Mouse (Mus musculus): ENCODE data around the gene Ccpg1os. TPM values are rescaled to one million over a fixed set of nuclear protein-coding genes. Genes with fewer than 3 reads are reported as not detected.

The Ccpg1os gene
- polyA plus RNA-seq, 1 experiment from 2014 or later = 22.9 TPM

DNA sequence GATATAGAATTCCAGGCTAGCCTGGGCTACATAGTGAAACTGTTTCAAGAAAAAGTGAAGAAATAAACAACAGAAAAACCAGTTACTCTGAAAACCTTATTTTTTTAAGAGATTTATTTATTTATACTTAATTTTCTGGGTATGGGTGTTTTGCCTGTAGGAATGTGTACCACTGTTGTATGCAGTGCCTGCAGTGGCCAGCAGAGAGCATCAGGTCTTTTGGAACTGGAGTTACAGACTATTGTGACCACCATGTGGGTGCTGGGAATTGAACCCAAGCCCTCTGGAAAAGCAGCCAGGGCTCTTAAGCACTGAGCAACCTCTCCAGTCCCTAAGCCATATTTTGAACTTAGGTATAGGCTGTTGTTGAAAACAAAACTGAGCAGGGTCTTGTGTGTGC is 12.2 kb downstream of the Ccpg1os start:
- H3K4me2 ChIP-seq = no peak overlapping the region
- no peaks in the 10 kb centered on the region for H3K27me3 ChIP-seq (replicated peaks)
- no peak overlapping the region for H3K27ac ChIP-seq
- ATAC-seq (replicated peaks) = no peak
- no peak overlapping the region for H3K4me3 ChIP-seq
- no peak overlapping the region for H3K9ac ChIP-seq
- no peaks in the 10 kb centered on the region for H3K4me1 ChIP-seq
- no peaks in the 10 kb centered on the region for H3K9me3 ChIP-seq
- no peaks in the 10 kb centered on the region for H3K36me3 ChIP-seq (replicated peaks)

DNA sequence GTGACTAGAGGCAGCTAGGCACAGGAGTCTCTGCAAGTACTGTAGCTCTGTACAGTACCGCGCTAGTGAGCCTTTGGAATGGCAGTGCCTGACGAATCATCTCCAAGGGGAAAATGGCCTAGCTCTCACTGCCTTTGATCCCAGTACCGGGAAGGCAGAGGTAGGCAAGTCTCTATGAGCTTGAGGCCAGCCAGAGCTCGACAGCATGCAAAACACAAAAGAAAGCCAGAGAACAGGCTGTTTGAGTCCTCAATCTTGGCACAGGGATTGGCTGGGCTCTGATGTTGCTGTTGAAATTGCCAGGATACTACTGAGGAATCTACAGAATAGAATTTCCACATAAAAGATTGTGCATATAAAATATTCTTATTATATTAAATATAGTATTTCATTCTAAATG is 12.7 kb downstream of the Ccpg1os start:
- 92% methylated on average over 5 of the region's 5 CpGs for WGBS
- H3K27me3 ChIP-seq (replicated peaks) = no peaks in the 10 kb centered on the region
- H3K4me3 ChIP-seq = no peak overlapping the region

DNA sequence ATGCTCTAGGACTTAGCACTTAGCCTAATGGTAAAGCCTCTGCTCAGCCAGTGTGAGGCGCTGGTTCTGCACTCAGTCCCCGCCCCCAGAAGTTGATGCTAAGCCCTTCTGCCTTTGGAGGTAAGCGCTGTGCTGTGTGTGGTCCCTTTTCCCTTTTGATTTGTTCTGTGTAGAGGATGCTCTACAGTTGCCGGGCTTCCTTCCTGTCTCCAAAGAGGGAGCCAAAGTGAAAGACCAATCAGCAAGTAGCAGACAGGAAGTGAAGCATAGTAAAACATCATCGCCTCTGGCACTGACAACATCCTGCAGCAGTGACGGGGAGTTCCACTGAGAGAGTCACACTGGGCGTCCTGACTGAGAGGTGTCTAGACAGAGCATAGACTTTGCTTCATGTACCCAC is 15.3 kb downstream of the Ccpg1os start:
- 78% methylated on average over 7 of the region's 7 CpGs for WGBS
- Histone ChIP-seq H3K4me2 (no peak overlapping the region), H3K4me1 (no peaks in the 10 kb centered on the region), H3K27me3 (replicated peaks) (no peaks in the 10 kb centered on the region), H3K36me3 (replicated peaks) (no peaks in the 10 kb centered on the region), H3K27ac (no peak overlapping the region), H3K9ac (no peak overlapping the region), H3K9me3 (no peaks in the 10 kb centered on the region), H3K4me3 (no peak overlapping the region)
- no peak for ATAC-seq (replicated peaks)

More for the DNA sequence above, 12.7 kb downstream of the Ccpg1os start:
- no peaks in the 10 kb centered on the region for H3K4me1 ChIP-seq
- no peak for ATAC-seq (replicated peaks)
- no peaks in the 10 kb centered on the region for H3K9me3 ChIP-seq
- no peak overlapping the region for H3K27ac ChIP-seq
- H3K4me2 ChIP-seq = no peak overlapping the region
- H3K36me3 ChIP-seq (replicated peaks) = no peaks in the 10 kb centered on the region
- H3K9ac ChIP-seq = no peak overlapping the region

DNA sequence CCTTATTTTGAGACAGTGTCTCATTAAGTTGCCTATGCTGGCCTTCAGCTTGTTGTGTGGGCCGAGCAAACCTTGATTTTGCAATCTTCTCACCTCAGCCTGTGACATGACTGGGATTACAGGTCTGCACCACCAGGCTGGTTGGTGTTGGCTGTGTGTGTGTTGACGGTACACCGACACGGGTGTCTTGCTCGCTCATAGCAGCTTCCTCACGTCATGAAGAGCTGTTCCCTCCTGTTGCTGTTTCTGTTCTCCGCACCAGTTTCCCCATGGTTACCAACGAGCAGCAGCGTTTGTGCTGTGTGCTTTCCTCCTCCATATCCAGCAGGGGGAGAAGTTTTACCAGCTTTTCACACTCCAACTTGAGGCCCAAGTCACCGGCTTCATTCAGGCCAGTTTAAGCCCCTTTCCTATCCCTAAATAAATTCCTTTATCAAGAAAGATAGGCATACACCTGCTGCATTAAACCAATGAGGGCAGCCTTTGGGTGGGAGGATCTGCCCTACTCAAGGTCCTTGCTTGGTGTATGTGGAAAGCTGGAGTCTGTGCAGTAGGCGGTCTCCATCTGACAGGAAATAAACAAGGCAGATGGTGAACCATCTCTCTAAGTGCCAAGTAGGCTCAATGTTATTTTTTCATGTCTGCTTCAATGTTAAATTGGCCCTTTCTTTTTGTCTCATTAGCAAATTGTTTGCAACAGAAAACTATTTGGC is 16.7 kb downstream of the Ccpg1os start:
- no peak; the same call in 1 of the 2 replicates for ATAC-seq (replicated peaks)
- Histone ChIP-seq H3K27ac (no peak overlapping the region), H3K27me3 (replicated peaks) (no peaks in the 10 kb centered on the region), H3K4me2 (no peak overlapping the region), H3K4me3 (no peak overlapping the region), H3K36me3 (replicated peaks) (no peaks in the 10 kb centered on the region), H3K9ac (peak overlapping the region; percentile 7; the same call in 1 of the 2 replicates), H3K4me1 (no peaks in the 10 kb centered on the region), H3K9me3 (no peaks in the 10 kb centered on the region)
- WGBS = 36% methylated on average over 11 of the region's 11 CpGs

DNA sequence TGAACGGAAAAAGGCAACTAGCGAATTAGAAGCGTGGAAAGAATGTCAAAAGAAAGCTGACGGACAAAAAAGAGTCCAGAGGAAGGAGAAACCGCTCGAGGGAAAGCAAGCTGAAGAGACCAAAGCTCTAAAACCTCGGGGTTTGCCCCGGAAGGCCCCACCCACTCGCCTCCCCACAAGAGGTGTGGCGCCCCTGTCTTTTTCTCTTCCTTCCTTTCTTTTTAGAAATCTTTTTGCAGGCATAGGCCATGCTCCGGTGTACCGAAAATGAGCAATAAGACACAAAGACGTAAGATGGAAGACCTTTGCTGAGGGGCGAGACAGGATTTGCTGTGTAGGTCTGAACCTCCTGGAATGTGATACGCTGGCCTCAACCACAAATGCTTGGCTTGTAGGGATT is 23.2 kb downstream of the Ccpg1os start:
- no peaks in the 10 kb centered on the region for H3K27me3 ChIP-seq (replicated peaks)
- no peaks in the 10 kb centered on the region for H3K9me3 ChIP-seq
- no peak overlapping the region for H3K4me3 ChIP-seq
- peaks cover 10% of the 10 kb centered on the region for H3K4me1 ChIP-seq
- H3K4me2 ChIP-seq = no peak overlapping the region
- no peak overlapping the region for H3K9ac ChIP-seq
- no peak for ATAC-seq (replicated peaks)
- H3K27ac ChIP-seq = no peak overlapping the region
- H3K36me3 ChIP-seq (replicated peaks) = no peaks in the 10 kb centered on the region
- 79% methylated on average over 15 of the region's 15 CpGs for WGBS

DNA sequence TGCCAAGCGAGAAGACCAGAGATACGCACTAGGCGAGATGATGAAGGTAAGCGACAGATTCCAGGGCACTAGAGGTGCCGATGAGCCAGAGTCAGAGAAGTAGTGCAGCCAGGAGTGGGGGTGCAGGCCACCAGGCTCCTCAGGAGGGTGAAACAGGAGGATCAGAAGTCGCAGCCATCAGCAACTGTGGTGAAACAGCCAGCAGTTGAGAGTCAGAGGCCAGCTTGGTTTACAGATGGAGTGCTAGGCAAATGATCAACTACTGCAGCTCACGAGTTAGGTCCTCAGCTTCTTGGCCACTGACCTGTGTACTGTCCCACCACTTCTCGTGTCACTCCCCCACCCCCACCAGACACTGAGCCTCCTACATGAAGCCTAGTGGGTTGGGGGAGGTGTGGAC is 23.8 kb downstream of the Ccpg1os start:
- no peaks in the 10 kb centered on the region for H3K27me3 ChIP-seq (replicated peaks)

DNA sequence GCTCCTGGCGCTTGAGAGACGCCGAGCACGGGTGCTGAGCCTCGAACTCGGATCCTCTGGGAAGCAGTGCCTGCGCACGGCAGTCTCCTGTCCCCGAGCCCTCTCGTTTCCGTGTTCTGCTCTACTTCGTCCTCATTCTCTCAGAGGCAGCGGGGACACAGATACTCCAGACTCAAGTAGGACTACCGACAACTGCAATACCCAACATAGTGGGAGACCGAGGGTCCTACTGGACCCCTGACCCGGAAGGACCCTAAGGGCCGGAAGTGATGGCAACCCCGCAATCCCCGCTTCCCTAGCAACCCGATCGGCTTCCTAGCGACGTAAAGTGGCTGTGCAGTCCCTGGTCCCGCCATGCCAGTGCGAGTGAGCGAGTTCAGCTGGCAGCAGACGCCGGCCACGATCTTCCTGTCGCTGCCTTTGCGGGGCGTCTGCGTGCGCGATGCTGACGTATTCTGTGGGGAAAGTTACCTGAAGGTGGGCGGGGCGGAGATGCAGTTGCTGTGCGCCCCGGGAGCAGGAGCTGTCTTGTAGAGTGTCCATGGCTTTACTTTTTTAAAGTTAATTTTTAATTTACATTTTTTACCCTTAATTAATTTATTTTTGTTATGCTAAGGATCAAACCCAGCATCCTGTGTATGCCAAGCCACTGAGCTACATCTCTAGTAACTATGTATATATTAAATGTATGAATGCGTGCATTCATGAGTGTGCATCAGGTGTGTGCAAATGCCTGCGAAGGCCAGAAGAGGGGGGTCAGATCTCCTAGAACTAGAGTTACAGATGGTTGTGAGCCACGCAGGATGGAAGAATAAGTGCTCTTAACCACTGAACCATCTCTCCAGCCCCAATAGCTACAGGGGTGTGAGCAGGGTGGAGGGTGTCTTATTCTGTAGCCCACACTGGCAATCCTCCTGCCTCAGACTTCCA is 26.4 kb downstream of the Ccpg1os start, which contains the start of the genes Dyx1c1 and Gm44503:
Dyx1c1 (plus strand) TSS at position 265 of the 930 bp plus-strand sequence.
Gm44503 (plus strand) TSS at position 332 of the 930 bp plus-strand sequence.
- WGBS = 1% methylated on average over 43 of the region's 43 CpGs
- Histone ChIP-seq H3K9me3 (no peaks in the 10 kb centered on the region), H3K4me2 (peak within 1 kb of the TSS; percentile 62), H3K36me3 (replicated peaks) (no peaks in the 10 kb centered on the region), H3K4me3 (peak within 1 kb of the TSS; percentile 77), H3K9ac (peak within 1 kb of the TSS; percentile 49), H3K4me1 (peaks cover 10% of the 10 kb centered on the region), H3K27me3 (replicated peaks) (no peaks in the 10 kb centered on the region), H3K27ac (peak within 1 kb of the TSS; percentile 68)
- ATAC-seq (replicated peaks) = peak; percentile 98

More for the DNA sequence above, 23.8 kb downstream of the Ccpg1os start:
- Histone ChIP-seq H3K4me2 (no peak overlapping the region), H3K9me3 (no peaks in the 10 kb centered on the region), H3K36me3 (replicated peaks) (no peaks in the 10 kb centered on the region), H3K4me1 (peaks cover 10% of the 10 kb centered on the region), H3K9ac (no peak overlapping the region), H3K27ac (no peak overlapping the region), H3K4me3 (no peak overlapping the region)
- no peak for ATAC-seq (replicated peaks)
- 77% methylated on average over 8 of the region's 8 CpGs for WGBS

DNA sequence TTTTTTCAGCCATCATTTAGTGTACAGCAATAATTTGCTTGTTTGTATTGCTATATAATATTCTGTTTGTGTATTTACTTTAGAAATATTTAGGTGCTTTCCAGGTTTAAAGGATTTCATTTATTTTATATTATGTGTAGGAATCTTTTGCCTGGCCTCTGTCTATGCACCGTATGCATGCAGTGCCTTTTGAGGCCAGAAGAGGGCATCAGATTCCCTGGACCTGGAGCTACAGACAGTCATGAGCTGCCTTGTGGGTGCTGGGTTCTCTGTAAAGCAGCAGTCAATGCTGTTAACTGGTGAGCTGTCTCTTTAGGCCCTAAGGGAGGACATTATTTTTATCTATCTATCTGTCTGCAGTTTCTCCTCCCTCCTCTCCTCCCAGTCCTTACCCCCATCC is 29.6 kb downstream of the Ccpg1os start:
- H3K4me3 ChIP-seq = no peak overlapping the region
- WGBS = 24% methylated on average over 1 of the region's 1 CpGs
- no peak overlapping the region for H3K4me2 ChIP-seq
- no peaks in the 10 kb centered on the region for H3K9me3 ChIP-seq
- ATAC-seq (replicated peaks) = no peak
- no peaks in the 10 kb centered on the region for H3K36me3 ChIP-seq (replicated peaks)
- peaks cover 10% of the 10 kb centered on the region for H3K4me1 ChIP-seq
- H3K27me3 ChIP-seq (replicated peaks) = no peaks in the 10 kb centered on the region
- no peak overlapping the region for H3K27ac ChIP-seq
- H3K9ac ChIP-seq = no peak overlapping the region

DNA sequence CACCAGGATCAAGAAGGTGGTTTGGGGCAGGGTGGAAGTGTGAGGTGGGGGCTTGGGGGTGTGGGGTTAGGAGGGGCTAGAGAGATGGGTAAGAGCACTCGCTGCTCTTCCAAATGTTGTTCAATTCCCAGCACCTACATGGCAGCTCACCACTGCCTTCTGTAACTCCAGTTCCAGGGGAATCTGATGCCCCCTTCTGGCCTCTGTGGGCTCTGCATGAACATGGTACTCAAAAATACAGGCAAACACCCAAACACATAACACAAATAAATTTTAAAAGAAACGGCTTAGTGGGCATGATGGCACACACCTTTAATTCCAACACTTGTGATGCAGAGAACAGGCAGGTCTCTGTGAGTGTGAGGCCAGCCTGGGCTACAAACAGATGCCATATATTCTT is 30.4 kb downstream of the Ccpg1os start:
- no peak for ATAC-seq (replicated peaks)

DNA sequence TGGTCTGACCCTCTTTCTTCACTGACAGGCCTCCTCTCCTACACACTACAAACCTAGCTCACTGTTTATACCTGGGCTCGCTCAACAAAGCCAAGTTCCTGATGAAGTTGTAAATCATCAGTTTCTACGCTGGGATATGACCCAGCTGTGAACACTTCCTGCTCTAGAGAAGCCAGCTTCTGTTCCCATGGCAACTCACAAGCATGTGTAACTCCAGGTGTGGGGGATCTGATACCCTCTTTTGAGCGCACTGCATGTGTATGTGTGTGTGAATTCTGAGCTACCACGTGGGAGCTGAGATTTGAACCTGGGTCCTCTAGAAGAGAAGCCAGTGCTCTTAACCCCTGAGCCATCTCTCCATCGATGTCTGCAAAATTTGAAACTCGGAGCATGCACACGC is 35.6 kb downstream of the Ccpg1os start:
- H3K36me3 ChIP-seq (replicated peaks) = peaks cover 25% of the 10 kb centered on the region
- no peak overlapping the region for H3K4me2 ChIP-seq
- H3K27me3 ChIP-seq (replicated peaks) = no peaks in the 10 kb centered on the region
- no peak overlapping the region for H3K27ac ChIP-seq
- WGBS = 81% methylated on average over 7 of the region's 7 CpGs
- H3K4me3 ChIP-seq = no peak overlapping the region
- no peak overlapping the region for H3K9ac ChIP-seq
- no peaks in the 10 kb centered on the region for H3K9me3 ChIP-seq
- no peak for ATAC-seq (replicated peaks)
- no peaks in the 10 kb centered on the region for H3K4me1 ChIP-seq

More for the DNA sequence above, 30.4 kb downstream of the Ccpg1os start:
- WGBS = 41% methylated on average over 2 of the region's 2 CpGs
- Histone ChIP-seq H3K27me3 (replicated peaks) (no peaks in the 10 kb centered on the region), H3K9me3 (no peaks in the 10 kb centered on the region), H3K4me1 (peaks cover 10% of the 10 kb centered on the region), H3K4me2 (no peak overlapping the region), H3K27ac (no peak overlapping the region), H3K4me3 (no peak overlapping the region), H3K36me3 (replicated peaks) (no peaks in the 10 kb centered on the region), H3K9ac (no peak overlapping the region)

DNA sequence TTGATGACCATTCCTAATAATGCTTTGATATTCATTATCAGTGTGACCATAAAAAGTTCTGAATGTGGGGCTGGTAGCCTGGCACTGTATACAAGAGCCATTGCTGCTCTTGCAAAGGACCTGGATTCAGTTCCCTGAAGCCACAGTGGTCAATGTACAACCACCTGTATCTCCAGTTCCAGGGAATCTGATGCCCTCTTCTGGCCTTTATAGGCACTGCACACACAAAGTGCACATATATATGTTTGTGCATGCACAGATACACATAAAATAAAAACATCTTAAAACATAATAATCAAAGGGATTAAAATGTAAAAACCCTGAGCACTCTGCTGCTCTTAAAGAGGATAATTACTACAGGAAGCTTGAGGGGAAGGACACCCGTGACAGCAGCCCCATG is 38.2 kb downstream of the Ccpg1os start:
- no peak overlapping the region for H3K27ac ChIP-seq
- no peak overlapping the region for H3K9ac ChIP-seq
- 93% methylated on average over 1 of the region's 1 CpGs for WGBS
- no peaks in the 10 kb centered on the region for H3K9me3 ChIP-seq
- H3K4me3 ChIP-seq = no peak overlapping the region
- peaks cover 25% of the 10 kb centered on the region for H3K36me3 ChIP-seq (replicated peaks)
- no peaks in the 10 kb centered on the region for H3K4me1 ChIP-seq
- no peak overlapping the region for H3K4me2 ChIP-seq
- no peaks in the 10 kb centered on the region for H3K27me3 ChIP-seq (replicated peaks)
- ATAC-seq (replicated peaks) = no peak

DNA sequence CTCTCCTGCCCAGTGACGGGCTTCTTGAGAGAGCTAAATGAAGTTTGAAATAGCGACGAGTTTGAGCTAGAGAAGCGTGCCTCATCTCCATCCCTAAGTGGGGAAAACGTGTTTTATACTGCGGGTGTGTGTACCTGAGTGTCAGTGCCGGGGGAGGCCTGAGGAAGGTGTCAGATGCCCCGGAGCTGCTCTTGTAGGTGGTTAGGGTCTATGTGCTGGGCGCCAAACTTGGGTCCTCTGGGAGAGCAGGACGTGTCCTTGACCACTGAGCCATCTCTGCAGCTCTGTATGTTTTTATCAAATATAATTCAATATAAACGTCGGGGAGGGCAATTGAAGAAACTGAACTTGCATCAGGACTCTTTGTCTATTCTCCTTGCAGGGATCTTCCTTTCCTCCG is 40.9 kb downstream of the Ccpg1os start:
- no peaks in the 10 kb centered on the region for H3K27me3 ChIP-seq (replicated peaks)
- WGBS = 95% methylated on average over 13 of the region's 13 CpGs
- H3K4me2 ChIP-seq = no peak overlapping the region
- H3K4me1 ChIP-seq = no peaks in the 10 kb centered on the region
- no peak for ATAC-seq (replicated peaks)
- no peak overlapping the region for H3K27ac ChIP-seq
- H3K9me3 ChIP-seq = no peaks in the 10 kb centered on the region
- H3K4me3 ChIP-seq = no peak overlapping the region
- peaks cover 25% of the 10 kb centered on the region for H3K36me3 ChIP-seq (replicated peaks)
- H3K9ac ChIP-seq = no peak overlapping the region
